Mouse (Mus musculus) olfactory bulb, adult 2 months (tissue): ENCODE data around the gene Maz. TPM values are rescaled to one million over a fixed set of nuclear protein-coding genes. Genes with fewer than 3 reads are reported as not detected.

Experiments used
- H3K27ac ChIP-seq: fragments of 200-500 bp; 2 replicates; pipeline ENCODE4 v1.5.1; 2012; ENCODE audit warnings: low read depth, low read length; ENCODE audit not compliant: insufficient read depth
- H3K4me1 ChIP-seq: fragments of 200-500 bp; 2 replicates; pipeline ENCODE4 v1.6.1; 2012; ENCODE audit warnings: low read length; ENCODE audit not compliant: control insufficient read depth, insufficient read depth
- H3K4me3 ChIP-seq: fragments of 200-500 bp; 2 replicates; pipeline ENCODE4 v1.5.1; 2012; ENCODE audit warnings: mild to moderate bottlenecking, low read depth, low read length, moderate library complexity; ENCODE audit not compliant: insufficient read depth
- CTCF ChIP-seq: fragments of 200-500 bp; IDR thresholded peaks from 2 replicates; pipeline ENCODE4 v1.5.1; 2012; ENCODE audit warnings: low read depth, mild to moderate bottlenecking, low read length, moderate library complexity; ENCODE audit not compliant: insufficient read depth
- POLR2A ChIP-seq: fragments of 200-500 bp; IDR thresholded peaks from 2 replicates; pipeline ENCODE4 v1.6.1; 2012; ENCODE audit warnings: mild to moderate bottlenecking, low read depth, low read length, moderate library complexity; ENCODE audit not compliant: insufficient read depth
- WGBS: fragments of 180-500 bp; shearing (Covaris S2); methylation state at CpG from one replicate; pipeline ENCODE4 v1.1.7; 2018; 5-methylcytosine and 5-hydroxymethylcytosine counted together
- polyA plus RNA-seq: library from polyadenylated mRNA; stranded (reverse); fragments of >200 nt; gene quantifications from 2 replicates; pipeline ENCODE4 v1.2.4, GENCODE M21; 2012; ENCODE audit warnings: low replicate concordance; ENCODE audit not compliant: missing spikeins, insufficient read depth, insufficient read length

Gene Maz
- polyA plus RNA-seq, 1 experiment = 437 TPM

DNA sequence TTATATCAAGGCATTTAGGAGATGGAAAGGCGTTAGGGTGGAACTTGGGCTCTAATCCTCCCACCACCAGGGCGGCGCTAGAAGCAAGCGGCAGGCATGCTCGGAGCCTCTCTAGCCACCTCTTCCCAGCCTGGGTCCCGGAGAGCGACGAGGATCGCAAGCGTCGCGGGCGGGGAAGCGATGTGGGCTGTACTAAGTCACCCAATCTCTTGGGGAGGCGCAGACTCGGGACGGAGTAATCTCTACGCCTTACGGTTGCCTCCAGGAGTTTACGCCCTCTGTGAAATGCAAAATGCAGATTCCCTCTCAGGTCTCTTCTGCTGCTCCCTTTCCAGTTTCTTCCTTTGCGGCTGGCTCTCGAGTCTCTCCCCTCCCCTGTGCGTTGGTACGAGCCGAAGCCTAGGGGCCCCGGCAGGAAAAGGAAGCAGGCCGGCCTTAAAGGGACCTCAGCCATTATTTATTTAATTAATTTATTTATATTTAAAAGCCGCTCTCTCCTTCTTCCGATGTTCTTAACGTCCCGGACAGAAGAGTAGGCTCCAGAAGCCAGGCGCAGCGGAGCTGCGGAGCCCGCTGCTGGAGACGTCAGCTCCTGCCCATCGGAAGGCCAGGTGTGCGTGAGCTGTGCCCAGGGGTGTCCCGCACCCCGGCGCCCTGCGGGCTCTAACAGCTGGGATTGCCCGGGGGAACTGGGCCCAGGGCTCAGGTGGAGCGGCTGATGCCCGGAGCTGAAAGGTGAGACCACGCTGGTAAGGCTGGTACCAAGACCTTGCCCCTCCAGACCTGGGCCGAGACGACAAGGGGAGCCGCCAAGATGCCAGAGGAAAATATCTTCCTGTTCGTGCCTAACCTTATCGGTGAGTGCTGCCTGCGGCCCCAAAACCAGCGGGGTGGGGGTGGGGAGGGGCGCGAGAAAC, 50.6 kb downstream of the Maz start, which contains the start of gene Cdiptos:
Cdiptos (minus strand) TSS at position 149 of the 917 bp plus-strand sequence.
- H3K4me3 ChIP-seq = peak within 1 kb of the TSS; percentile 89
- under 1% methylated on average over 55 of the region's 55 CpGs for WGBS
- peak; percentile 84 for TF ChIP-seq CTCF
- TF ChIP-seq POLR2A = 0 out of 2 replicates have a peak, but pooled peaks have one; percentile 17
- peak within 1 kb of the TSS; percentile 99 for H3K27ac ChIP-seq
- peaks cover 3% of the 10 kb centered on the region for H3K4me1 ChIP-seq

DNA sequence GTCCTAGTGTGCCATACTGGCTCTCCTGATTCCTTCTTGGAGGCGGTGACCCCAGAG, 51.1 kb downstream of the Maz start, which contains the start of gene Cdipt:
Cdipt (plus strand) TSS at position 22 of the 57 bp plus-strand sequence.
- H3K4me3 ChIP-seq = peak within 1 kb of the TSS; percentile 89
- 0% methylated on average over 1 of the region's 1 CpGs for WGBS
- TF ChIP-seq POLR2A = no peak
- no peak for TF ChIP-seq CTCF
- H3K4me1 ChIP-seq = peaks cover 3% of the 10 kb centered on the region
- peak within 1 kb of the TSS; percentile 99 for H3K27ac ChIP-seq

DNA sequence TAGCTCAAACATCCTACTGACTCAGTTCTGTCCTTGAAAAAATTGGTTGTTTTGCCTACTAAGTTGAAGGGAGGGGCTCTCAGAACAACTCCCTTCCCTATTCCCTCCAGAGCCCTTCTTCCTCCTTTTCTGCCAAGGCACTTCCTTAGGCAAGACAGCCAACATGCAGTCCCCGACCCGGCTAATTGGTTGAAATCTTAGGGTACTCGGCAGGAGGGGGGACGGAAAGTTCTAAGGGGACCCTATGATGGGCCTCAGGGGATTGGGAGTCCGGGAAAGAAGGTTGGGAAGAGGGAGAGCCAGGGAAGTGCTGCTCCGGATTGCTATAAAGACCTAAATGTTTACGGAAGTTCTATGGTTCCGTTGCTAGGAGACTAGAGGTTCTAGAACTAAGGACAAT, 51.3 kb downstream of the Maz start:
- TF ChIP-seq POLR2A = no peak
- no peak for TF ChIP-seq CTCF
- Histone ChIP-seq H3K4me1 (peaks cover 3% of the 10 kb centered on the region), H3K27ac (no peak overlapping the region), H3K4me3 (no peak overlapping the region)
- 10% methylated on average over 8 of the region's 8 CpGs for WGBS

Other genes with a start within 250 kb of the Maz start
- gene Tbx6, start 245.6 kb downstream of the Maz start, polyA plus RNA-seq = not detected in 2 replicates
- not detected in 2 replicates for gene Ppp4c, start 234.5 kb downstream of the Maz start, polyA plus RNA-seq
- gene Fam57b, start 229.4 kb downstream of the Maz start, polyA plus RNA-seq = not detected in 2 replicates
- gene 4930451I11Rik, start 195.4 kb downstream of the Maz start, polyA plus RNA-seq = not detected in 2 replicates
- not detected in 2 replicates for gene Doc2a, start 179.6 kb downstream of the Maz start, polyA plus RNA-seq
- not detected in 2 replicates for gene Hirip3, start 165.1 kb downstream of the Maz start, polyA plus RNA-seq
- not detected in 2 replicates for gene Ino80e, start 164.7 kb downstream of the Maz start, polyA plus RNA-seq
- not detected in 2 replicates for gene Taok2, start 142.3 kb downstream of the Maz start, polyA plus RNA-seq
- gene Tmem219, start 104.1 kb downstream of the Maz start, polyA plus RNA-seq = not detected in 2 replicates
- gene Kctd13, start 98.2 kb downstream of the Maz start, polyA plus RNA-seq = not detected in 2 replicates
- gene Asphd1, start 77.5 kb downstream of the Maz start, polyA plus RNA-seq = not detected in 2 replicates
- not detected in 2 replicates for gene Sez6l2, start 76.5 kb downstream of the Maz start, polyA plus RNA-seq
- gene Cdipt, start 51.1 kb downstream of the Maz start, polyA plus RNA-seq = 241 TPM in 1 of 2 replicates, not detected in the other
- not detected in 2 replicates for gene Cdiptos, start 50.9 kb downstream of the Maz start, polyA plus RNA-seq
- gene Mvp, start 12.4 kb downstream of the Maz start, polyA plus RNA-seq = not detected in 2 replicates
- not detected in 2 replicates for gene Pagr1b, start 10.6 kb downstream of the Maz start, polyA plus RNA-seq
- gene Pagr1a, start 9.7 kb downstream of the Maz start, polyA plus RNA-seq = not detected in 2 replicates
- gene Gm42742, start 5.9 kb downstream of the Maz start, polyA plus RNA-seq = not detected in 2 replicates
- not detected in 2 replicates for gene Prrt2, start 5.8 kb downstream of the Maz start, polyA plus RNA-seq
- gene Kif22, start 15.4 kb upstream of the Maz start, polyA plus RNA-seq = not detected in 2 replicates
- gene Zg16, start 60.3 kb upstream of the Maz start, polyA plus RNA-seq = not detected in 2 replicates
- gene AI467606, start 64.3 kb upstream of the Maz start, polyA plus RNA-seq = not detected in 2 replicates
- not detected in 2 replicates for gene Qprt, start 95.2 kb upstream of the Maz start, polyA plus RNA-seq
- gene Spn, start 110.8 kb upstream of the Maz start, polyA plus RNA-seq = not detected in 2 replicates
- gene Cd2bp2, start 169.0 kb upstream of the Maz start, polyA plus RNA-seq = not detected in 2 replicates
- gene Tbc1d10b, start 181.4 kb upstream of the Maz start, polyA plus RNA-seq = not detected in 2 replicates
- gene Mylpf, start 181.9 kb upstream of the Maz start, polyA plus RNA-seq = not detected in 2 replicates
- not detected in 2 replicates for gene Zfp553, start 206.0 kb upstream of the Maz start, polyA plus RNA-seq
- gene Sept1, start 206.1 kb upstream of the Maz start, polyA plus RNA-seq = 2,394 TPM in 1 of 2 replicates, not detected in the other
- not detected in 2 replicates for gene Zfp771, start 217.2 kb upstream of the Maz start, polyA plus RNA-seq
- gene Dctpp1, start 233.7 kb upstream of the Maz start, polyA plus RNA-seq = not detected in 2 replicates
- not detected in 2 replicates for gene Sephs2, start 247.0 kb upstream of the Maz start, polyA plus RNA-seq